Mouse (Mus musculus): ENCODE results near the gene Efhd2.

GRCm38 (mm10) chr4:141898905-141899304 is 24.2 kb upstream of the Efhd2 start:
- TF ChIP-seq HCFC1 (IDR thresholded peaks at IDR 0.05; ENCODE audit: borderline replicate concordance, insufficient read depth, low read length) (no peak), CHD2 (IDR thresholded peaks at IDR 0.05; ENCODE audit: low read depth, low read length) (no peak), MAFK (IDR thresholded peaks at IDR 0.05; ENCODE audit: insufficient read depth, low read depth, low read length) (no peak), ZC3H11A (IDR thresholded peaks at IDR 0.05; ENCODE audit: borderline replicate concordance, low read depth, low read length) (no peak)
